Mouse (Mus musculus) heart, adult 8-10 months (tissue): Measurements from ENCODE around the gene Mrps12. TPM values are rescaled to one million over a fixed set of nuclear protein-coding genes. Genes with fewer than 3 reads are reported as not detected.

Experiments used
- DNase-seq: peaks from one replicate; pipeline ENCODE4 v3.0.0; 2022; ENCODE audit warnings: low spot score
- total RNA-seq, 4 experiments: library from RNA; stranded (reverse); gene quantifications; 2 replicates each; pipeline ENCODE4 v1.2.4; 2022

Gene Mrps12
- total RNA-seq, 4 experiments from 2014 or later: 64.0 to 72.6 (median 67.4) TPM

- no peak for DNase-seq
Observed at GRCm38 (mm10) chr7:28761907-28762306, 20.3 kb upstream of the Mrps12 start.

- DNase-seq: no peak
Observed at GRCm38 (mm10) chr7:28758623-28759022, 17.0 kb upstream of the Mrps12 start.

GRCm38 (mm10) chr7:28756079-28756478 is 14.5 kb upstream of the Mrps12 start, which contains the start of gene Ccer2:
Gene Ccer2 (plus strand): TSS chr7:28756174.
- DNase-seq: no peak

- DNase-seq: no peak
Observed at GRCm38 (mm10) chr7:28749935-28750334, 8.3 kb upstream of the Mrps12 start.

- no peak for DNase-seq
Observed at GRCm38 (mm10) chr7:28741368-28741708, 282 bp downstream of the Mrps12 start.

- DNase-seq: no peak
Observed at GRCm38 (mm10) chr7:28740949-28741348, 671 bp downstream of the Mrps12 start.

GRCm38 (mm10) chr7:28739829-28740228 is 1.8 kb downstream of the Mrps12 start:
- no peak for DNase-seq

- no peak for DNase-seq
Observed at GRCm38 (mm10) chr7:28735701-28736100, 5.9 kb downstream of the Mrps12 start.

- no peak for DNase-seq
Observed at GRCm38 (mm10) chr7:28733211-28733610, 8.4 kb downstream of the Mrps12 start.

- peak; percentile 44 for DNase-seq
Observed at GRCm38 (mm10) chr7:28732341-28733142, 9.1 kb downstream of the Mrps12 start.

- DNase-seq: no peak
Observed at GRCm38 (mm10) chr7:28727649-28728340, 13.8 kb downstream of the Mrps12 start.

- peak; percentile 33 for DNase-seq
Observed at GRCm38 (mm10) chr7:28726600-28726999, 15.0 kb downstream of the Mrps12 start.

GRCm38 (mm10) chr7:28724613-28725012 is 17.0 kb downstream of the Mrps12 start:
- DNase-seq: no peak

- DNase-seq: no peak
Observed at GRCm38 (mm10) chr7:28722079-28722478, 19.5 kb downstream of the Mrps12 start.

GRCm38 (mm10) chr7:28720753-28721537 is 20.7 kb downstream of the Mrps12 start:
- DNase-seq: no peak

GRCm38 (mm10) chr7:28719650-28720049 is 22.0 kb downstream of the Mrps12 start:
- DNase-seq: no peak

GRCm38 (mm10) chr7:28719159-28719558 is 22.5 kb downstream of the Mrps12 start:
- no peak for DNase-seq

- no peak for DNase-seq
Observed at GRCm38 (mm10) chr7:28717726-28718125, 23.9 kb downstream of the Mrps12 start.

- DNase-seq: peak; percentile 26
Observed at GRCm38 (mm10) chr7:28716590-28717281, 24.9 kb downstream of the Mrps12 start, which contains the start of gene Fbxo17. Gene Fbxo17 (plus strand): TSS chr7:28716804.

- no peak for DNase-seq
Observed at GRCm38 (mm10) chr7:28715598-28715997, 26.0 kb downstream of the Mrps12 start.

GRCm38 (mm10) chr7:28714667-28715066 is 27.0 kb downstream of the Mrps12 start:
- DNase-seq: no peak

- DNase-seq: no peak
Observed at GRCm38 (mm10) chr7:28710962-28711361, 30.7 kb downstream of the Mrps12 start.
